Mouse (Mus musculus) cerebellum, adult 11 months (tissue): ENCODE results near the gene Lexm.

Source experiments
- DNase-seq: peaks from one replicate; pipeline ENCODE4 v3.0.0; 2022

The Lexm gene

GRCm38 (mm10) chr4:106617056-106617455, at the start of gene Lexm:
Gene Lexm (minus strand): TSS chr4:106617241.
- no peak for DNase-seq

- no peak for DNase-seq
These were observed 49.5 kb upstream of the Lexm start for GRCm38 (mm10) chr4:106666546-106666945.

- DNase-seq = no peak
These were observed 48.6 kb upstream of the Lexm start for GRCm38 (mm10) chr4:106665673-106666072.

GRCm38 (mm10) chr4:106665269-106665668, 48.2 kb upstream of the Lexm start:
- no peak for DNase-seq

GRCm38 (mm10) chr4:106664697-106665096, 47.7 kb upstream of the Lexm start:
- no peak for DNase-seq

- DNase-seq = no peak
These were observed 47.0 kb upstream of the Lexm start for GRCm38 (mm10) chr4:106663956-106664470.

GRCm38 (mm10) chr4:106655681-106656080, 38.6 kb upstream of the Lexm start:
- no peak for DNase-seq

GRCm38 (mm10) chr4:106653051-106653450, 36.0 kb upstream of the Lexm start:
- no peak for DNase-seq

- no peak for DNase-seq
These were observed 35.5 kb upstream of the Lexm start for GRCm38 (mm10) chr4:106652546-106652945.

GRCm38 (mm10) chr4:106650833-106651527, 33.9 kb upstream of the Lexm start, which contains the start of gene Pars2:
Gene Pars2 (plus strand): TSS chr4:106651069.
- peak; percentile 98 for DNase-seq

- no peak for DNase-seq
These were observed 30.1 kb upstream of the Lexm start for GRCm38 (mm10) chr4:106647137-106647536.

GRCm38 (mm10) chr4:106645797-106646196, 28.8 kb upstream of the Lexm start:
- DNase-seq = no peak

- DNase-seq = no peak
These were observed 27.2 kb upstream of the Lexm start for GRCm38 (mm10) chr4:106644218-106644610.

- DNase-seq = no peak
These were observed 26.6 kb upstream of the Lexm start for GRCm38 (mm10) chr4:106643483-106644217.

- no peak for DNase-seq
These were observed 17.0 kb upstream of the Lexm start for GRCm38 (mm10) chr4:106634086-106634479.

- DNase-seq = no peak
These were observed 16.4 kb upstream of the Lexm start for GRCm38 (mm10) chr4:106633281-106634085.

GRCm38 (mm10) chr4:106632313-106632712, 15.3 kb upstream of the Lexm start:
- DNase-seq = no peak

- DNase-seq = peak; percentile 72
These were observed 13.5 kb upstream of the Lexm start for GRCm38 (mm10) chr4:106630333-106631220.

- DNase-seq = no peak
These were observed 12.3 kb upstream of the Lexm start for GRCm38 (mm10) chr4:106629374-106629773.

- DNase-seq = no peak
These were observed 11.8 kb upstream of the Lexm start for GRCm38 (mm10) chr4:106628650-106629360.

- no peak for DNase-seq
These were observed 10.8 kb upstream of the Lexm start for GRCm38 (mm10) chr4:106627809-106628208.

GRCm38 (mm10) chr4:106624271-106624670, 7.2 kb upstream of the Lexm start:
- DNase-seq = no peak
